Mouse (Mus musculus): Measurements from ENCODE around the gene Prkcz.

The Prkcz gene

DNA sequence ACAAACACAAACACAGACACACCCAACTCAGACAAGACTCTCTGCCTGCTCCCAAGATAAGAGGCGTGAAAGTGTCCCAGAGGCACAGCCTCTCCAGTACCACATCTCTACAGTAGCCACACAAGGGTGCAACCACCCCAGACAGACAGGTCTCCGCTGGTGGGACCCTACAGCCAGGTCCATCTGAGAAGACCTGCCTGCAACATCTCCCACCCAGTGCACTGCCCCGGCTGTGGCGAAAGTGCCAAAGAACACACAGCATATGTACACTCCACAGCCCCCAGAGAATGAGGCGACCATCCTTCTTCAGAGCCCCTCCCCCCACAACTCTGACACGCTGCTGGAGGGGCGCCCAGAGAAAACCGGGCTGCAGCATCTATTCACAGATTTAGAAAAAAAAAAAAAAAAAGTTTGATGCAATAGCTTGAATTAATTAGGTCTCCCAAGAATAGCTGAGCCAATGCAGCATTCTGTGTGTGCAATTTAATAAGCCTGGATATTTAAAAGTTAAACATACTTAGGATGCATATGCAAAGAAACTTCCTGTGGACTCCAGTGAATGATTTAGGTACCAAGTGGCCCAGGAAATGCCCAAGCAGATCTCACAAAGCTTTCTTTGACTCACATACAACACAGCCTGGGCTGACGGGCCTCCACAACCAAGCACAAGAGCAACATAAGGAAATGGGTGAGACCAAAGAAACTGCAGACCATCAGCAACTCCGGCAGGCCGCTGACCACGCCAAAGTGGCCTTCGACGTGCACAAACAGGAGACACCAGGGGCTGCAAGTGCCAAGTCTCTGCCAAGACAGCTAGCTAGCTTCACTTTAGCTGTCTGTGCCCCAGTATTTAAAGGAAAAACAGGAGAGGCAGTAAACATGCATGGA, 140.7 kb downstream of the Prkcz start:
- no peak for DNase-seq (ENCODE audit: low spot score)

DNA sequence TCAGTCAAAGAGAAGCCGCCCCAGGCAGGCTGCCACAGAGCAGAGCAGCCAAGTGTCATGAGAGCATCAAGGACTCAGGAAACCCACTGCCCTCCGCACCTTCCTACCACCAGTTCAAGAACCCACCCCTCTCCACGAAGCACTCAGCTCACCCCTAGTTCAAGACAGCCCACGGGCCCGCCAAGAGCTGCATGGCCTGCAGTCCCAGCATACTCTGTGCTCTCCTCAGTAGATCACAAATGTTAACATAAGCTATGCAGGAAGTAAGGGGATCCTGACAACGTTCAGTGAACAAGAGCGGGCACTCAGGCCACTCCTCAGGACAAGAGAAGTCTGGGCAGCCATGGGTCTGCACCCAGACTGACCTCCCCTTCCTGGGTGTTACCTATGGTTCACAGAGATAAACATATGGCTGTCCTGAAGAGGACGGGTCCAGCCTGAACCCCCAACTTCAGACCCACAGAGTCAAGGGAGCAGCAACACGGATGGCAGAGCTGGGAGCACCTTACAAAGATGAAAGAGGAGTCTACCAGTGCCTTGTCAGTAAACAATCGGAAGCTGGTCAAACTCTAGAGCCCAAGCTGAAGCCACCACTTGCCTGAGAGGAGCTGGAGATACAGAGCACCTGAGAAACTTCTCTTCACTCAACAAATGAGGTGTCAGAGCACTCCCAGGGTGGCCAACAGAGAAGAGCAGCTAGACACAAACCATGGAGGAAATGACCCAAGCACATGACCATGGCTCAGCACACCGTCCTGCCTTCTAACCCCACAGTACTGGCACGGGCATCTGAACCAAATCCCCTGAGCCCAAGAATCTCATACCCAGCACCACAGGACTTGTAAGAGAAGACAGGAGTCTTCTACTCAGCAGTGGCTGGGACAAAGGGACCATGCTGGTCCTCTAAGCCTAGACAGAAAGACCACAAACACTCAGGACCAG, 141.6 kb downstream of the Prkcz start:
- no peak for DNase-seq (ENCODE audit: low spot score)

DNA sequence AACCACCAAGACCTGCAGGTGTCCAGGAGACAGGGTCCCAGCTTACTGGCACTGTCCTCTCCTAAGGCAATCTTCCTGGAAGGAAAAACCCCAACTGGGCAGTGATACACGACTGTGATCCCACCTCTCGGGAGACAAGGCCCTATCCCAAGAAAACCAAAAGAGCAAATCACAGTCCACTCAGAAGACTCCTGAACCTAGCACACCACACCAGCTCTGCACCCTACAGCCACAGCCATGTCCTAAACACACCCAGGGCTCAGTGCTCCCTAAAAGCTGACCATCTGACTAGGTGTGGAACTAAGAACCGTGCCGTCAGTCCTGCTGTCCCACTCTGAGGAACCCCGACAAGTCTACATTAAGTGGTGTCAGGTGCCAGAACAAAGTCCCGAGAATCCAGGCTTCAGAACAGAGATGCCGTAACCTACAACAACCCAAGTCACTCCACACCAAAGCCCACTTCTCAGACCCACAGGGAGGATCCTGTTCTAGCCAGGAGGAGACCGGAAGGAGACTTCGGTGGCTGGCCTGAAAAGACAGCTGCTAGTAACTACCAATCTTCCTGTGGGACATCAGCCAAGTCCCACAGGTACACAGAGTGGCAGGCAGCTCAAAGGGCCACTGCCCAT, 142.9 kb downstream of the Prkcz start:
- DNase-seq (ENCODE audit: low spot score), result no peak

DNA sequence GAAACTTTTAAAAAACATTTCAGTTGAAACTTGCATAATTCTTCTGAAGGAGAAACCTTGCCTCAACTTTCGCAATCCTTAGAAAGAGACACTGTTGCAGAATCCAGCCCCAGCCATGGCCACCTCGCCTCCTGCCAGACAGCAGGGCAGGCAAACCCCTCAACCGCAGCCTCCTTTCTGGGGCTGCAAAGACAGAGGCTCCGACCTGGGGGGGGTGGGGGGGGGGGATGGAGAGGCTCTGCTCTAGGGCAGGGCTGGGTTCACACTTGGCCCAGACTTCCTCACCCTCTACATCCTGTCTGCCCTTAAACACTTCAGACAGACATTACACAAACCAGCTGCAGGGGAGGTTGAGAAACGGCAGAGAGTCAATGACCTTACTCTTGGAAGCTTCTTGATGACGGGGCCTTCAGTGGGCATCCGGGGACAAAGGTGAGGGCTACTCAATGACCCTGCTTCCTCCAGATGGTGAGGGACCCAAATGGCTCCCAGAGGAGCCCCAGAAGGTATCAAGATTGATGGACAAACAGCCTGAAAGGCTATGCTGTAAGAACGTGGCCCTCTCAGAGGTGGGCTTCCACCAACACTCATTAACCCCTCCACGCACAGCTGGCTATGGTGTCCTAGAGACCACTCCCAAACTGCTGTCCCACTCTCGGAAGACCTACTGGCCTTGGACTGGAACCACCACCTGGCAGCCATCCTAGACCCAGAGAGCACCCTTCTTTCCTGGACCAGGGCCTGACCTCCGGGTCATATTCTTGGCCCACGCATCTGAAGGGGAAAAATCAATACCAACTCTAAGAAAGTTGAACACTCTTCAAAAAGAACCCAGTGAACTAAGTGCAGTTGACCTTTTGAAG, 143.7 kb downstream of the Prkcz start:
- no peak for DNase-seq (ENCODE audit: low spot score)

DNA sequence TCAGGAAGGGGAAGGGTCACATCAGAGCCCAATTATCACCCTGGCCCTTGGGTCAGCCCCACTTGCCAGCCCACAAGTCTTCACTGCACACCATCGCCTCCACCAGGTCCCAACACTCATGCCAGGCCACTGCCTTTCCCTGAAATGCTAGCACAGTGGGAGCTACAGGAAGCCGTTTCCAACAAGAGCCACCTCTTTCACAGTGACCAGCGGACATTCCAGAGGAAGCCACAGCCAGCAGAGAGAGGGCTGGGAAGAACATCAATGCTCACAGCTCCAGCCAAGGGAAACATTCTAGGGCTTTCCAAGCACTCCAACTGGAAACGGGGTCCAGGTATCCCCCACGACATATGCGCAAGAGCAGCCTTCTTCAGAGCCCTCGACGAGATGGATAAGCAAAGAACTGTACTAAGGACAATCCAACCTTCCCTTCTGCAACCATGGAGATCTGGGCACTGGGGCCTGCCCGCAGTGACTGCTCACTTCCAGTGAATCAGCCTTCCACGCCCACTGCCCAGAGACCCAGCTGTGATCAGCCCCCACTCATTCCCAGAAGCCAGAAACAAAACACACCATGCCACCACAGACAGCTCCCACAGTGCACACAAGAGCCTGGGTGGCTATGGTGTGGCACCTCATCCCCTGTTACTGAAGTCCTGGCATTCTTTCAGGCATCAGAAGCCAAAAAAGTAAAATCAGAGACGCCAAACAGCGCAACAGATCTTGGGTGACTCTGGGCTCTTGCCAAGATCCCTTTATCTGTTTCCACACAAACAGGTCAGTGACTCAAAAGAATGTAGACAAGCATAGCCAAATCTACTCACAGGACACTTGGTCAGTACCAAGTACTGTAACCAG, 145.2 kb downstream of the Prkcz start:
- DNase-seq (ENCODE audit: low spot score), result no peak

DNA sequence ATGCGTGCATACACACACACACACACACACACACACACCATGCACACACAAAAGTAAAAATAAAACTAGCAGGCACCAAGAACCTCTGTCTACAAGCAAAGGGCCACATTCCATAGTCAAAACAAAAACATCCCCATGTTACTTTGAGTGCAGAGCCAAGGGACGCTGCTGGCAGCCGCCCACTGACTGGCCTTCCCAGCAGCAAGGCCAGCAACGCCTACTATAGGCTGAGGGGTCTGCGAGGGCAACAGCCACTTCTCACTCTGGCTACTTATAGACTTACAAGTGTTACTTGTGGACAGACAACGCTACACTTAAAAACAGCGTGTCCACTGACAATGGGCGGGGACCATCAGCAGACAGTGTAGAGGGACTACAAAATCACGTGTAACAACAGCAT, 146.0 kb downstream of the Prkcz start:
- DNase-seq (ENCODE audit: low spot score), result no peak

DNA sequence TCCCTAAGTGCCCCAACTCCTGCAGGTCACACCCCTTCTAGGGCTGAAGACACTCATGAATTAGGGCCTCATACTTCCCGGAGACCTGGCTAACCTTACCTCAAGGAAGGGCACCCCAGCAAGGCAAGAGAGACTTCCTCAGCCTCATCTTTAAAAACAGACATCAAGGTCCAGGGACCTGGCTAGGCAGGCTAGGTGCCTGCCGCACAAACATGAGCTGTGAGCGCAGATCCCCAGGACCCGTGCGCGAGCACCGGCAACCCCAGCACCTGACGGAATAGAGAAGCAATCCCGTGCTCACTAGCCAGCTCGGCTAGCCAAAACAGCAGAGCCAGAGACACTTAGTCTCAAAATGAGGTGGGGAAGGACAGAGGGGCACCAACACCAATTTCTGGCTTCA, 146.4 kb downstream of the Prkcz start:
- DNase-seq (ENCODE audit: low spot score), result no peak

DNA sequence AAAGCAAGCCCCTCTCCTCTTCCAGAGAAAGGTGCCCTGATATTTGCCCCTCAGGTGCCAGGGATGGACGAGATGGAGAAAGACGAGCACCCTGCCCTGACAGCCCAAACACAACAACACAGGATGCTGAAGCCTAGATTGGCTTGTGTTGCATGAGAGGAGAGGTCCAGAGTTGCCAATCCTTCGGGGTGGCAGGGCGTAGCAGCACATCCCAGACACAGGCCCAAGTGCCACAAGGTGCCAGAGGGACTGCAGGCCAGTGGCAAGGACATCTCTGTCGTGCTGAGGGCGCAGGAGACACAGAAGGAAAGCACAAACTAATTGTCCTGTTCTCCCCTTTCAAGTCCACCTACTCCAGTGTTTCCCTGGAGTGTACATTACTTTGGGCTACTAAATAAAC, 147.0 kb downstream of the Prkcz start:
- DNase-seq (ENCODE audit: low spot score), result no peak

DNA sequence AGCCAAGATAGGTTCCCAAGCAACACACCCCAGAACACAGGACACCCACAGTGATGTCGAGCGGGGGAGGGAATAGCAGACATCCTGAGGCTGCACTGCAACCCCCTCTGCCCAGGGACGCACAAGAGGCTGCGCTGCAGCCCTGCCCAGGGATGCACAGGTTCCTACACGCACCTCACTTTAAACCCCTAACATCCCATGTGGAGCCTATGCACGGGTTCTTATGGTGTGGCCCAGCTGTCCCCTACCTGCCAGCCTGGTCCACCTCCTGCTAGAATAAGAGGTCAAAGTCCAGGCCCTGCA, 147.5 kb downstream of the Prkcz start:
- DNase-seq (ENCODE audit: low spot score), result no peak

DNA sequence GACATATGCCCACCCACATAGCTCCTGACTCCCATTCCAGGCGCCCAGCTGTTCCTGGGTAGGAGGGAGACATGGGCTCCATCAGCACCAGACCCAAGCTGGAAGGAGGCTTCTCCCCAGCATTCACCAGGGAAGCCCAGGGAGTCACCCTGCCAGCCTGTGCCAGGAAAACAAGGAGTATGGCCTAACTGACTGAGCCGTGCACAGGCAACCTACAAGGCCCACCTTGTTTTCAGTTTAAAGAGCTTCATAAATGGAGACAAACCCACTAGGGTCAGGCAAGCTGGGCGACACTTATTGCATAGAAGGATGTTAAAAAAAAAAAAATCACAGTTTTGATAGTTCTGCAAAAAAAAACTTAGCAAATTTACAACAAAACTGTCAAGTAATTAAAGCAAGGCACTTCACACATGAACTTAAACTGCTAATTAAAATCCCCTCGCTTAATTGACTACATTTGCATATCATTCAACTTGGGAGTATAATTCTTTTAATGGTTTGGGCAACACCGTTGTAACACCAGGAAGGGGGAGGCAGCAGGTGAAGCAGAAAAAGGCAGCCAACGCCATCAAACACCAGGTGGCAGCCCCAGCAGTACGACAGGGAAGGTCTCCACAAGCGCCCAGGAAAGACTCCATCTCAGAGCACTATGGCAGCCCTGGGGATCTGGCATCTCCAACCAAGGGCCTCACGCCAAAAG, 148.0 kb downstream of the Prkcz start:
- DNase-seq (ENCODE audit: low spot score), result no peak

Measured in c-Kit-positive CD71-positive TER-119-positive erythroid progenitor cells, embryonic 14.5 days (primary cell).